Mouse (Mus musculus): ENCODE measurements around the gene Lamc1. TPM values are rescaled to one million over a fixed set of nuclear protein-coding genes. Genes with fewer than 3 reads are reported as not detected.
A peak's percentile ranks its signal among the peaks of the same experiment; 100 is the strongest.

The Lamc1 gene
- polyA plus RNA-seq (2015; fragmentation: Nextera tagmentation; extraction: Ambion mirVana): 11.0 and 13.7 TPM in 2 replicates

GRCm38 (mm10) chr1:153332444-153333295, at the start of gene Lamc1:
Lamc1 (minus strand) TSS chr1:153332786.
- Histone ChIP-seq H3K9me3 (replicated peaks; ENCODE audit: control insufficient read depth, low read length, poor library complexity, severe bottlenecking) (no peaks in the 10 kb centered on the region), H3K27me3 (ENCODE audit: control insufficient read depth, insufficient read depth, low read depth, low read length) (no peaks in the 10 kb centered on the region), H3K4me1 (ENCODE audit: control insufficient read depth, insufficient read depth, low read length) (peaks cover 24% of the 10 kb centered on the region), H3K4me2 (ENCODE audit: low read length) (peak within 1 kb of the TSS; percentile 92), H3K36me3 (ENCODE audit: control insufficient read depth, insufficient read depth, low read length) (no peaks in the 10 kb centered on the region), H3K4me3 (ENCODE audit: low read depth, low read length) (peak within 1 kb of the TSS; percentile 85), H3K9ac (ENCODE audit: low read depth, low read length) (peak within 1 kb of the TSS; percentile 88), H3K27ac (ENCODE audit: low read length) (peak within 1 kb of the TSS; percentile 82)
- ATAC-seq: peak; percentile 91
- under 1% methylated on average over 61 of the region's 85 CpGs for WGBS

GRCm38 (mm10) chr1:153380746-153381282, 48.2 kb upstream of the Lamc1 start:
- no peak overlapping the region for H3K4me2 ChIP-seq (ENCODE audit: low read length)
- H3K9me3 ChIP-seq (replicated peaks; ENCODE audit: control insufficient read depth, low read length, poor library complexity, severe bottlenecking): no peaks in the 10 kb centered on the region
- no peaks in the 10 kb centered on the region for H3K4me1 ChIP-seq (ENCODE audit: control insufficient read depth, insufficient read depth, low read length)
- H3K4me3 ChIP-seq (ENCODE audit: low read depth, low read length): no peak overlapping the region
- no peaks in the 10 kb centered on the region for H3K36me3 ChIP-seq (ENCODE audit: control insufficient read depth, insufficient read depth, low read length)
- no peak overlapping the region for H3K27ac ChIP-seq (ENCODE audit: low read length)
- H3K27me3 ChIP-seq (ENCODE audit: control insufficient read depth, insufficient read depth, low read depth, low read length): no peaks in the 10 kb centered on the region
- ATAC-seq: no peak
- H3K9ac ChIP-seq (ENCODE audit: low read depth, low read length): no peak overlapping the region
- WGBS: 93% methylated on average over 9 of the region's 9 CpGs

GRCm38 (mm10) chr1:153379832-153380231, 47.2 kb upstream of the Lamc1 start:
- H3K4me3 ChIP-seq (ENCODE audit: low read depth, low read length): no peak overlapping the region
- H3K9me3 ChIP-seq (replicated peaks; ENCODE audit: control insufficient read depth, low read length, poor library complexity, severe bottlenecking): no peaks in the 10 kb centered on the region
- H3K4me1 ChIP-seq (ENCODE audit: control insufficient read depth, insufficient read depth, low read length): no peaks in the 10 kb centered on the region
- no peak for ATAC-seq
- no peak overlapping the region for H3K9ac ChIP-seq (ENCODE audit: low read depth, low read length)
- H3K27me3 ChIP-seq (ENCODE audit: control insufficient read depth, insufficient read depth, low read depth, low read length): no peaks in the 10 kb centered on the region
- no peak overlapping the region for H3K27ac ChIP-seq (ENCODE audit: low read length)
- H3K36me3 ChIP-seq (ENCODE audit: control insufficient read depth, insufficient read depth, low read length): no peaks in the 10 kb centered on the region
- H3K4me2 ChIP-seq (ENCODE audit: low read length): no peak overlapping the region
- WGBS: 83% methylated on average over 5 of the region's 5 CpGs

- no peaks in the 10 kb centered on the region for H3K27me3 ChIP-seq (ENCODE audit: control insufficient read depth, insufficient read depth, low read depth, low read length)
- no peaks in the 10 kb centered on the region for H3K9me3 ChIP-seq (replicated peaks; ENCODE audit: control insufficient read depth, low read length, poor library complexity, severe bottlenecking)
- H3K9ac ChIP-seq (ENCODE audit: low read depth, low read length): no peak overlapping the region
- no peaks in the 10 kb centered on the region for H3K36me3 ChIP-seq (ENCODE audit: control insufficient read depth, insufficient read depth, low read length)
- H3K4me3 ChIP-seq (ENCODE audit: low read depth, low read length): no peak overlapping the region
- 60% methylated on average over 6 of the region's 6 CpGs for WGBS
- no peak for ATAC-seq
- H3K27ac ChIP-seq (ENCODE audit: low read length): no peak overlapping the region
- H3K4me2 ChIP-seq (ENCODE audit: low read length): no peak overlapping the region
- H3K4me1 ChIP-seq (ENCODE audit: control insufficient read depth, insufficient read depth, low read length): no peaks in the 10 kb centered on the region
Measured at GRCm38 (mm10) chr1:153378587-153378986, 46.0 kb upstream of the Lamc1 start.

- no peaks in the 10 kb centered on the region for H3K36me3 ChIP-seq (ENCODE audit: control insufficient read depth, insufficient read depth, low read length)
- no peak overlapping the region for H3K4me3 ChIP-seq (ENCODE audit: low read depth, low read length)
- H3K4me1 ChIP-seq (ENCODE audit: control insufficient read depth, insufficient read depth, low read length): no peaks in the 10 kb centered on the region
- no peak for ATAC-seq
- no peaks in the 10 kb centered on the region for H3K9me3 ChIP-seq (replicated peaks; ENCODE audit: control insufficient read depth, low read length, poor library complexity, severe bottlenecking)
- WGBS: 18% methylated on average over 6 of the region's 6 CpGs
- H3K27me3 ChIP-seq (ENCODE audit: control insufficient read depth, insufficient read depth, low read depth, low read length): no peaks in the 10 kb centered on the region
- no peak overlapping the region for H3K4me2 ChIP-seq (ENCODE audit: low read length)
- H3K9ac ChIP-seq (ENCODE audit: low read depth, low read length): no peak overlapping the region
- H3K27ac ChIP-seq (ENCODE audit: low read length): no peak overlapping the region
Measured at GRCm38 (mm10) chr1:153376446-153376845, 43.9 kb upstream of the Lamc1 start.

- no peak overlapping the region for H3K4me3 ChIP-seq (ENCODE audit: low read depth, low read length)
- no peaks in the 10 kb centered on the region for H3K4me1 ChIP-seq (ENCODE audit: control insufficient read depth, insufficient read depth, low read length)
- no peaks in the 10 kb centered on the region for H3K36me3 ChIP-seq (ENCODE audit: control insufficient read depth, insufficient read depth, low read length)
- no peaks in the 10 kb centered on the region for H3K9me3 ChIP-seq (replicated peaks; ENCODE audit: control insufficient read depth, low read length, poor library complexity, severe bottlenecking)
- no peaks in the 10 kb centered on the region for H3K27me3 ChIP-seq (ENCODE audit: control insufficient read depth, insufficient read depth, low read depth, low read length)
- H3K27ac ChIP-seq (ENCODE audit: low read length): no peak overlapping the region
- ATAC-seq: no peak
- no peak overlapping the region for H3K9ac ChIP-seq (ENCODE audit: low read depth, low read length)
- no peak overlapping the region for H3K4me2 ChIP-seq (ENCODE audit: low read length)
- 85% methylated on average over 4 of the region's 4 CpGs for WGBS
Measured at GRCm38 (mm10) chr1:153374136-153374535, 41.5 kb upstream of the Lamc1 start.

GRCm38 (mm10) chr1:153371846-153372245, 39.3 kb upstream of the Lamc1 start:
- no peak for ATAC-seq
- 92% methylated on average over 3 of the region's 3 CpGs for WGBS
- no peaks in the 10 kb centered on the region for H3K27me3 ChIP-seq (ENCODE audit: control insufficient read depth, insufficient read depth, low read depth, low read length)

GRCm38 (mm10) chr1:153369011-153369410, 36.4 kb upstream of the Lamc1 start:
- no peak overlapping the region for H3K4me2 ChIP-seq (ENCODE audit: low read length)
- H3K27me3 ChIP-seq (ENCODE audit: control insufficient read depth, insufficient read depth, low read depth, low read length): no peaks in the 10 kb centered on the region
- H3K27ac ChIP-seq (ENCODE audit: low read length): no peak overlapping the region
- no peaks in the 10 kb centered on the region for H3K4me1 ChIP-seq (ENCODE audit: control insufficient read depth, insufficient read depth, low read length)
- WGBS: 79% methylated on average over 6 of the region's 6 CpGs
- H3K9me3 ChIP-seq (replicated peaks; ENCODE audit: control insufficient read depth, low read length, poor library complexity, severe bottlenecking): no peaks in the 10 kb centered on the region
- H3K4me3 ChIP-seq (ENCODE audit: low read depth, low read length): no peak overlapping the region
- H3K9ac ChIP-seq (ENCODE audit: low read depth, low read length): no peak overlapping the region
- ATAC-seq: no peak
- no peaks in the 10 kb centered on the region for H3K36me3 ChIP-seq (ENCODE audit: control insufficient read depth, insufficient read depth, low read length)

More at GRCm38 (mm10) chr1:153371846-153372245, 39.3 kb upstream of the Lamc1 start:
- no peak overlapping the region for H3K4me2 ChIP-seq (ENCODE audit: low read length)
- no peak overlapping the region for H3K27ac ChIP-seq (ENCODE audit: low read length)
- no peaks in the 10 kb centered on the region for H3K4me1 ChIP-seq (ENCODE audit: control insufficient read depth, insufficient read depth, low read length)
- H3K36me3 ChIP-seq (ENCODE audit: control insufficient read depth, insufficient read depth, low read length): no peaks in the 10 kb centered on the region
- no peak overlapping the region for H3K9ac ChIP-seq (ENCODE audit: low read depth, low read length)
- no peaks in the 10 kb centered on the region for H3K9me3 ChIP-seq (replicated peaks; ENCODE audit: control insufficient read depth, low read length, poor library complexity, severe bottlenecking)
- H3K4me3 ChIP-seq (ENCODE audit: low read depth, low read length): no peak overlapping the region

GRCm38 (mm10) chr1:153367048-153367447, 34.5 kb upstream of the Lamc1 start:
- H3K4me3 ChIP-seq (ENCODE audit: low read depth, low read length): no peak overlapping the region
- no peaks in the 10 kb centered on the region for H3K36me3 ChIP-seq (ENCODE audit: control insufficient read depth, insufficient read depth, low read length)
- no peak overlapping the region for H3K4me2 ChIP-seq (ENCODE audit: low read length)
- H3K4me1 ChIP-seq (ENCODE audit: control insufficient read depth, insufficient read depth, low read length): no peaks in the 10 kb centered on the region
- H3K9ac ChIP-seq (ENCODE audit: low read depth, low read length): no peak overlapping the region
- no peaks in the 10 kb centered on the region for H3K9me3 ChIP-seq (replicated peaks; ENCODE audit: control insufficient read depth, low read length, poor library complexity, severe bottlenecking)
- WGBS: 67% methylated on average over 5 of the region's 5 CpGs
- ATAC-seq: no peak
- H3K27me3 ChIP-seq (ENCODE audit: control insufficient read depth, insufficient read depth, low read depth, low read length): no peaks in the 10 kb centered on the region
- H3K27ac ChIP-seq (ENCODE audit: low read length): no peak overlapping the region

All from midbrain, embryonic 16.5 days (tissue).